Mouse (Mus musculus) retina, adult 2 months (tissue): ENCODE results near the gene Pex13.
"Not testable (repeated sequence)": the region's sequence is repeated elsewhere in the genome, so short reads cannot be mapped to it uniquely, and the experiment has no call there.

Experiments used
- DNase-seq: peaks from one replicate; pipeline ENCODE4 v3.0.0-alpha.2; 2012; ENCODE audit warnings: low read depth, low spot score

Pex13 gene

DNA sequence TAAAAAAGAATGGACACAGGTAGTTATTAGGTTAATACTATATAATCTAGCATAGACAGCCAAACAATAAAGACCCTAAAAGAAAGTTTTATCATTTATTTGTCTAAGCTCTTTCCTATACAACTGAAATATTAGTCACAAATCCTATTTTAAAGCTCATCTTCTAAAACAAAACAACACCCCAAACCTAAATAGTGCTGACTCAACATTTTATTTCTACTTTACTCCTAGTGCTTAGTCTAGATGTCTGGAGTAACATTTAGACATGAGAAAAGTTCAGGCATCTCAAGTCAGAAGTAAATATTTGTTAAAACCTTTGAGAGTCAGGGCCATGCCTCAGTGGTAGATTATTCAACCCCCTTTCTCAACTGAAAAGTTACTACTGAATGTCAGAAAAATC is 18.3 kb downstream of the Pex13 start:
- DNase-seq: no peak

- DNase-seq: no peak
Observed at GRCm38 (mm10) chr11:23634573-23634972, 31.2 kb downstream of the Pex13 start.

DNA sequence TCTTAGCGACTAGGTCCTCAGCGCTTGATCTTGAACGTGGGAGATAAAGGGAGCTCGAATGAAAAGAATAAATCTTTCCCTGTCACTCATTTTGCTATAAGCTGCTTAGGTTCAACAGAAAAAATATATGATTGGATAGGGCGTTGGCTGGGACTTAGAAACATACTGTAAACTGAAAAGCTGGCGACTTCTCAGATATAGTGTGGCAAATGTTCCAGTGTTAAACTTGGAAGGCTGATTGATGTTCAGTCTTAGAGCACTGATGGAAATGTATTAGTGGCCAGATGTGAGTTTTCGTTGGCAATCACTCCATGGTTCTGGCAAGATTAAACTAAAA is 31.9 kb downstream of the Pex13 start:
- DNase-seq: no peak

- peak; percentile 82 for DNase-seq
Observed at GRCm38 (mm10) chr11:23632945-23633878, 32.5 kb downstream of the Pex13 start, which contains the start of gene 0610010F05Rik. 0610010F05Rik (minus strand) TSS chr11:23633639.

- DNase-seq: no peak
Observed at GRCm38 (mm10) chr11:23630664-23631063, 35.1 kb downstream of the Pex13 start.

- DNase-seq: no peak
Observed at GRCm38 (mm10) chr11:23618995-23619394, 46.8 kb downstream of the Pex13 start.

DNA sequence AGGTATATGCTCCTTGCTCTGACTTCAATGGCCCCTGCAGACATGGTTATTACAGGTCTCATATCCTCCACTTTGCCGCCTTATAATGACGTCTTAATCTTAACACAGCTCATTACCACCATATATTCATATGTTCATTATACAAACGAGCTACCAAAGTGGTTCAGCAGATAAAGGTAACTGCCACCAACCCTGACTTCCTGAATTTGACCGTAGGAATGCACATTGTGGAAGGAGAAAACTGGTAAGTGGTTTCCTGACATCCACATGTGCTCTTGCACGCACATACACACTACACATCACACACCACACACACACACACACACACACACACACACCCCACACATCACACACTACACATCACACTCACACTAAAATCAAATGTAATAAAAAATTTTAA is 51.2 kb downstream of the Pex13 start:
- no peak for DNase-seq

DNA sequence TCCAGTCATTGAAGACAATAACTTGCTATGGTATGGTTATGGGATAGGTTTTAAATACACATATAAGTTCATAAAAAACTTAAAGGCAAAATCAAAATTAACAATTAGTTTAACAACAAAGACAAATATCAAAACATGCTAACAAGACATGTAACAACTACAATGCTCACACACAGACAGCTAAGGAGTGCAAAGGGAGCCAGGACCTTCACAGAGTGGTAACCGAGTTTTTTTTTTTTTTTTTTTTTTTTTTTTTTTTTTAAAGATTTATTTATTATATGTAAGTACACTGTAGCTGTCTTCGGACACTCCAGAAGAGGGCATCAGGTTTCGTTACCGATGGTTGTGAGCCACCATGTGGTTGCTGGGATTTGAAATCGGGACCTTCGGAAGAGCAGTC is 58.5 kb downstream of the Pex13 start:
- not testable (repeated sequence) for DNase-seq
